Mouse (Mus musculus): ENCODE measurements around the gene Tpk1.

DNA sequence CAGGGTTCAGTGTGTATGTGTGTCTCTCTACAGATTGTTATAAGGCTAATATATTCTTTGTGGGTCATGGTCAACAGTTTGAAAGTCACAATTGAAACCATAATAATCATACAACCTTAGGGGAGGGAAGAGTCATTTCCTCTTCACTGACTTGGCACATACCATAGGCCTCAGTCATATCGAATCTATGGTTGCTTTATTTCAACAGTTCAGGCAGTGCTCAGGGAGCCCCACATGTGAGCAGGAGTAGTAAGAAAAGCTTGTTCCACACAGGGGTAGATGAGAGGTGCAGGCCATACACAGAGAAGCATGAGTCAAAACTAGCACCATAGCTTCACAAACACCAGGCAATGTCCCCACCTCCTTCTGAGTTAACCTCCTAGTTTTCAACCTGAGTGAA, 323.1 kb downstream of the Tpk1 start:
- TF ChIP-seq CTCF (IDR thresholded peaks at IDR 0.05; ENCODE audit: low read depth): no peak
- no peak for TF ChIP-seq EP300 (IDR thresholded peaks at IDR 0.05; ENCODE audit: low read depth)
